Mouse (Mus musculus) neural tube, embryonic 14.5 days (tissue): ENCODE measurements at regions not wholly inside any gene's neighbourhood (a gene's known extent, or its start where the extent isn't known, plus 50 kb on each side); places are given as distances from the start of the nearest gene placed in this dataset.

Experiments
- ATAC-seq: fragments of 200-750 bp; cut with Nextera tagmentation; 2 replicates; pipeline ENCODE4 v1.8.0; 2017; ENCODE audit warnings: low read depth, mild to moderate bottlenecking, moderate TSS enrichment, moderate library complexity
- H3K27ac ChIP-seq: fragments of 300-500 bp; sonication (generic); 2 replicates; pipeline ENCODE4 v1.5.1; 2014; ENCODE audit warnings: low read depth, mild to moderate bottlenecking, control low read depth, low read length, moderate library complexity, mixed read lengths
- H3K27me3 ChIP-seq: fragments of 300-500 bp; sonication (generic); 2 replicates; pipeline ENCODE4 v1.6.1; 2014; ENCODE audit warnings: low read length; ENCODE audit not compliant: control insufficient read depth, insufficient read depth
- H3K36me3 ChIP-seq: fragments of 300-500 bp; sonication (generic); 2 replicates; pipeline ENCODE4 v1.6.1; 2014; ENCODE audit warnings: low read length, mixed read lengths; ENCODE audit not compliant: control insufficient read depth, insufficient read depth
- H3K4me1 ChIP-seq: fragments of 300-500 bp; sonication (generic); 2 replicates; pipeline ENCODE4 v1.6.1; 2014; ENCODE audit warnings: low read length; ENCODE audit not compliant: control insufficient read depth, insufficient read depth
- H3K4me2 ChIP-seq: fragments of 300-500 bp; sonication (generic); 2 replicates; pipeline ENCODE4 v1.6.1; 2014; ENCODE audit warnings: mild to moderate bottlenecking, low read depth, low read length, control low read depth
- H3K4me3 ChIP-seq: fragments of 300-500 bp; sonication (generic); 2 replicates; pipeline ENCODE4 v1.5.1; 2014; ENCODE audit warnings: low read depth, low read length, control low read depth, mixed read lengths
- H3K9ac ChIP-seq: fragments of 300-500 bp; sonication (generic); replicated peaks from 2 replicates; pipeline ENCODE4 v1.6.1; 2014; ENCODE audit warnings: low read depth, mild to moderate bottlenecking, control low read depth, low read length, mixed read lengths
- H3K9me3 ChIP-seq: fragments of 300-500 bp; sonication (generic); 2 replicates; pipeline ENCODE4 v1.6.1; 2016; ENCODE audit warnings: low read length; ENCODE audit not compliant: control insufficient read depth
- WGBS: fragments of 180-500 bp; shearing (Covaris S2); extraction: QIAGEN DNeasy Blood & Tissue Kit; methylation state at CpG from one replicate; pipeline ENCODE4 v1.1.7; 2014; 5-methylcytosine and 5-hydroxymethylcytosine counted together

DNA sequence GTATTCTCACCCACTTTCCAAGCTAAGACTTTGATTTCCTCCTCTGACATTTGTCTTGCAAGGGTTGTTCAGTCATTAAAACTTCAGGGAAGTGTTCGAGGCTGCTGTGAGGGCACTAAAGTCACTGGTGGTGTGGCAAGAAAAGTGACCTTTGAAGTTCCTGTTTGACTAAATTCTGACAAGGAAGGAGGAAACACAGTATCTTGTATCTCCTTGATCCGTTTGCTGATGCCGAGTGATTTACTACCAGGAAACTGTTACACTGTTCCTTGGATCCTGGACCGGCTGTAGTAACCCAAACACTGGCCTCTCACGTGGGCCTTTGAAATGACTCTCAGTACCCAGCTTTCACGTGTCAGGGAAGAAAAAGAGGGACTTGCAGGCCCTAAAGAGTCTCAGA lies 53.5 kb upstream of the Ralgapa2 start:
- 70% methylated on average over 6 of the region's 6 CpGs for WGBS
- Histone ChIP-seq H3K4me1 (no peaks in the 10 kb centered on the region), H3K4me3 (no peak overlapping the region), H3K36me3 (no peaks in the 10 kb centered on the region), H3K9me3 (no peaks in the 10 kb centered on the region), H3K4me2 (no peak overlapping the region), H3K27me3 (no peaks in the 10 kb centered on the region), H3K27ac (no peak overlapping the region), H3K9ac (no peak overlapping the region)
- no peak for ATAC-seq

DNA sequence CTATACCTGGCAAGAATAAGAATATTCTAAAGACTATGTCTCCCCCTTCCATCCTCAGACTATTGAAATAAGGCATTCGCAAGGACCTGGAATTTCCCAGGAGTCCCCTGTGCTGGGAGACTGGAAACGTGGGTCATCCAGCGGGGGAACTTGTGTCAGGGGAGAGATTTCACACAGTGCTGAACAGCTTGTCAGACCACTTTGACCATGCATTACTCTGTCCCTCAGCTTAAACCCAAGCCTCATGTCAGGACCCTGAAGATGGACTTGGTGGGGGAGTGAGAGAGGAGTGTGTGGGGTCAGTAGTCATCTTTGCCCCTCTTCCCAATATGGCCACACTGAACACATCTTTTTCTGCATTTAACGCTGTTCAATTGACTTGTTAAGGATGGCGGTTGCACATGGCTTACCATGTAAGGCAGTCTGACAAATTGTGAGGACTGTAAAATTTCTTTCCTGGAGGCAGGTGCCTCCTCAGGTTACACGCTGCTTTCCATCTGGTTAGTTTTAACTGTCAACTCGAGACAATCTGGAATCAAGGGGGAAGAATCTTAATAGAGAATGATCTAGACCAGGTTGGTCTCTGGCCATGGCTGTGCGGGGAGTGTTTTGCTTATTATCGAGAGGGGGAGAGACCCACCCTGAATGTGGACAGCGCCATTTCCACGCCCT lies 56.2 kb upstream of the Ralgapa2 start:
- Histone ChIP-seq H3K4me3 (no peak overlapping the region), H3K36me3 (no peaks in the 10 kb centered on the region), H3K4me1 (no peaks in the 10 kb centered on the region), H3K4me2 (no peak overlapping the region), H3K9ac (no peak overlapping the region), H3K27ac (no peak overlapping the region), H3K9me3 (no peaks in the 10 kb centered on the region), H3K27me3 (no peaks in the 10 kb centered on the region)
- 89% methylated on average over 11 of the region's 11 CpGs for WGBS
- ATAC-seq: no peak

DNA sequence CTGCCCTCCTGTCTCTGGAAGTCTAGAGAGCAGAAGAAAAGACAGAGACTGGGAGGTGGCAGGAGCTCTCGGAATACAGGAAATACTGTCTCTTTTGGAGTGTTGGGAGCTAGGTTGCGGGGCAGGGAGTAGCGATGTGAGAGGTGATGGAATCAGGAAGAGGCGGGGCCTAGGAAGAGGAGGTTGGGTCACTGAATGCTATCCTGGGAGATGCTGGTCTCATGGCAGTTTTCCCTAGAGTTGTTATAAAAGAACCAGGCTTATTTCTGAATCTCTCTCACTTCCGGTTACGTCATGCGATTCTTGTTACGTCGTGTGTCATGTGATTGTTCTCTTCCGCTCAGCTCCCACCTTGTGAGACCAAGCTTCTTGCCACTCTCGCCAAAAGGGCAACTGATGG lies 58.9 kb upstream of the Ralgapa2 start:
- Histone ChIP-seq H3K36me3 (no peaks in the 10 kb centered on the region), H3K4me1 (no peaks in the 10 kb centered on the region), H3K27ac (no peak overlapping the region), H3K27me3 (no peaks in the 10 kb centered on the region), H3K9me3 (no peaks in the 10 kb centered on the region), H3K4me2 (no peak overlapping the region), H3K4me3 (no peak overlapping the region), H3K9ac (no peak overlapping the region)
- 95% methylated on average over 11 of the region's 11 CpGs for WGBS
- no peak for ATAC-seq

DNA sequence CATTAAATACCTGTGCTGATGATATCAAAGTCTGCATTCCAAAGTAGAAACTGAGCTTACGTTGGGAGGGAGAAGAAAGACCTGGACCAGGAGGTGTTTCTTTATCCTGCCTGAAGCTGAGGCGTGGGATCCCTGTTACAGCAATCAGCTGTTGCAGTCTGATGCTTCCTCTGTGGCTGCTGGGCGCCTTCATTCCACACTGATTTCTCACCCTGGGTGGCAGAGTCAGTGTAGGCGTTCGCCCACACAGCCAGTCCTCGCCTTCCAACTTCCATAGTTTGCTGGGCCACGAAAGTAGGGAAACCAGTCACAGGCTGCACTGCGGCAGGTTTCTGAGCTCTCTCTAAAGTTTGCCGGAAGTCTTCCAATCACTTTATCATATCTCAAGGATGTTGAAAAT lies 59.7 kb upstream of the Ralgapa2 start:
- 95% methylated on average over 9 of the region's 9 CpGs for WGBS
- no peaks in the 10 kb centered on the region for H3K36me3 ChIP-seq
- no peak overlapping the region for H3K4me2 ChIP-seq
- H3K27me3 ChIP-seq: no peaks in the 10 kb centered on the region
- H3K9me3 ChIP-seq: no peaks in the 10 kb centered on the region
- H3K4me3 ChIP-seq: no peak overlapping the region
- H3K9ac ChIP-seq: no peak overlapping the region
- no peaks in the 10 kb centered on the region for H3K4me1 ChIP-seq
- H3K27ac ChIP-seq: no peak overlapping the region
- ATAC-seq: no peak

DNA sequence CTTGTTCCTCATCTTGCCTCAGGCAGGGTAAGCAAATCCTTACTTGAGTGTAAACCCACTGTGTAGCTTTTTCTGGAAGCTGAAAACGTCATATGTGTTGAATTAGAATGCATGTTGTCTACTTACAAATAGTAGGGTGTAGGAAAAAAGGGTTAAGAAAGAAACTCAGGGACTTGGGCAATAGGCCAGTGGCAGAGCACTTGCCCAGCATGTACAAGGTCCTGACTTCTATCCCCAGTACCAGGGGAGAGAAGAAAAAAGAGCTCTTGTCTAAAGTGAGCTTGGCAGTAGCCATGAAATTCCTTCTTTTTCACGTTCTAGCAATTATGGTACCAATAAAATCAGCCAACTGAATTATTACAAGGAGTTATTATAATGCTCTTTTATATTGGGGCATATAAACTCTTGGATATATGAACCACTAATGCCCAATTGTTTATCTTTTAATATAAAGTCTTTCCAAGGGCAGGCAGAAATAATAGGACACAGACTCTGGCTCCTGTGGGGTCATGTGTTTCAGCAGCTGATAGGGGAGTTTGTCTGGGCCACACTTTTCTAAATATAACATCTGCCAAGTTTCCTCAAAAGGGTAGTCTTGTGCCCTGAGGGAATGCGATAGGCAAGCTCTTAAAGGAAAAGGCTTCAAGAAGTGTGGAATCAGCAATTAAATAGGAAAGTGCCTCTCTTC lies 63.6 kb upstream of the Ralgapa2 start:
- Histone ChIP-seq H3K27me3 (no peaks in the 10 kb centered on the region), H3K4me1 (no peaks in the 10 kb centered on the region), H3K9ac (no peak overlapping the region), H3K36me3 (no peaks in the 10 kb centered on the region), H3K4me2 (no peak overlapping the region), H3K27ac (0 out of 2 replicates have a peak overlapping the region, but pooled peaks have one; percentile 16), H3K9me3 (no peaks in the 10 kb centered on the region), H3K4me3 (no peak overlapping the region)
- ATAC-seq: no peak; the same call in 1 of the 2 replicates
- WGBS: 55% methylated on average over 3 of the region's 3 CpGs

DNA sequence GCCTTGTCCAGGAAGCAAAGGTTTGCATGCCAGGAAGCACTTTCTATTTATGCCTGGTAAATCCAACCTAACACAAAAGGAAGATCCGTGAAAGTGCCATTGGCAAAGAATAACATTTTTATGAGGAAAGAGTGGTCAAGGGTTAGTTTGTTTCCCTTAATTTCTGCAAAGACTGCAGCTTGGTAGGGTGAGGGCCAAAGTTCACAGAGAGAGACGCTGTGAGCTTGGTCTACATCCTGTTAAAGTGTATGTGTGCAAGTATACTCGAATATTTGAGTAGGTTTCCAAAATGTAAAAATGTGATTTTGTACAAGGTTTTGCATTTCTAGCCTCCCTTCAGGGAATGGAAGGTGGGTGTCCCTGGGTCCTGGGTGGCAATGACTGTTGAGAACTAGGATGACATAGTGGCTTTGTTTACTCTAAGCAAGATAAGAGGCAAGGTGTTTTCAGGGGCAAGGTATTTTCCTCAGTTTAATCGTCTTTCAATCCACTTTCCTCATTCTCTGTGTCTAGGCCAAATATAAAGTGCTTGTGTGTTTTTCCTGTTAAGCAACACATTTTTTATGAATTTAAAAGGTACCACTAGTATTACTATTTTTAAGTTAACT lies 64.3 kb upstream of the Ralgapa2 start:
- H3K4me2 ChIP-seq: no peak overlapping the region
- H3K27ac ChIP-seq: no peak overlapping the region
- WGBS: 67% methylated on average over 4 of the region's 4 CpGs
- H3K9ac ChIP-seq: no peak overlapping the region
- H3K9me3 ChIP-seq: no peaks in the 10 kb centered on the region
- no peaks in the 10 kb centered on the region for H3K4me1 ChIP-seq
- H3K36me3 ChIP-seq: no peaks in the 10 kb centered on the region
- H3K27me3 ChIP-seq: no peaks in the 10 kb centered on the region
- H3K4me3 ChIP-seq: no peak overlapping the region
- ATAC-seq: no peak

DNA sequence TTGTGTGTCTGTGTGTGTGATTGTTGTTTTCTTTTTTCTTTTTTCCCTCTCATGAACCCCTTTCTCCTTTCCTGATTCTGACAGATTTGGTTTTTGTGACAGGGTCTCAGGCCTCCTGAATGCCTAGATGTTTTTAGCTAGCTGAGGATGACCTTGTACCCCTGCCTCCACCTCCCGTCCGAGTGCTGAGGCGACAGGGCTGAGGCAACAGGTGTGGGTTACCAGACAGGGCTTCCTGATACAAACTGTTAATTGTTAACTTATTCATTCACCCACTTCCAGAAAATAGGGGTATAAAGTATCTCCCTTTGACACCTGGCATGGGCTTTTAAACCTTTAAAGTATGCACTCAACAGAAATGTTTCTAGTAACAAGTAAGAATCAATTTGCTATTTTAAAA lies 65.0 kb upstream of the Ralgapa2 start:
- Histone ChIP-seq H3K27me3 (no peaks in the 10 kb centered on the region), H3K4me1 (no peaks in the 10 kb centered on the region), H3K36me3 (no peaks in the 10 kb centered on the region), H3K4me3 (no peak overlapping the region), H3K4me2 (no peak overlapping the region), H3K9me3 (no peaks in the 10 kb centered on the region), H3K9ac (no peak overlapping the region), H3K27ac (no peak overlapping the region)
- no peak for ATAC-seq
- WGBS: 67% methylated on average over 3 of the region's 3 CpGs

DNA sequence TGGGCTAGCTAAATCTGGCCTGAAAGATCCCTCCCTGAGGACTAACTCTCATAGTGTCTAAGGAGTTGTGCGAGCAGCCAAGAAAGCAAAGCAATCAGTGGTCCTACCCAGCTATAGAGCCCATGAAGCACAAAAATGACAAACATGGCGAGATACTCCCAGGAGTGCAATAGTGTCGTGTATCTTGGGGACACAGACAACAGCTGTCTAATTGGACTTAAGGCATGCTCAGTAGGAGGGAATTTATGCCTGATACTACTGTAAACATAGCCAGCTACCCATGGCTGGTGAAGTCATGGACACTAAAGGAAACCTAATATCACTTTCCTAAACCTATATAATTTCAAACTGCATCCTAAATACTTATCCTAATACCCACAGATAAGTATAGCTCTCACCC lies 69.1 kb upstream of the Ralgapa2 start:
- WGBS: 74% methylated on average over 3 of the region's 3 CpGs
- Histone ChIP-seq H3K9me3 (no peaks in the 10 kb centered on the region), H3K9ac (no peak overlapping the region), H3K4me2 (no peak overlapping the region), H3K27me3 (no peaks in the 10 kb centered on the region), H3K36me3 (no peaks in the 10 kb centered on the region), H3K27ac (no peak overlapping the region), H3K4me1 (no peaks in the 10 kb centered on the region), H3K4me3 (no peak overlapping the region)
- no peak for ATAC-seq

DNA sequence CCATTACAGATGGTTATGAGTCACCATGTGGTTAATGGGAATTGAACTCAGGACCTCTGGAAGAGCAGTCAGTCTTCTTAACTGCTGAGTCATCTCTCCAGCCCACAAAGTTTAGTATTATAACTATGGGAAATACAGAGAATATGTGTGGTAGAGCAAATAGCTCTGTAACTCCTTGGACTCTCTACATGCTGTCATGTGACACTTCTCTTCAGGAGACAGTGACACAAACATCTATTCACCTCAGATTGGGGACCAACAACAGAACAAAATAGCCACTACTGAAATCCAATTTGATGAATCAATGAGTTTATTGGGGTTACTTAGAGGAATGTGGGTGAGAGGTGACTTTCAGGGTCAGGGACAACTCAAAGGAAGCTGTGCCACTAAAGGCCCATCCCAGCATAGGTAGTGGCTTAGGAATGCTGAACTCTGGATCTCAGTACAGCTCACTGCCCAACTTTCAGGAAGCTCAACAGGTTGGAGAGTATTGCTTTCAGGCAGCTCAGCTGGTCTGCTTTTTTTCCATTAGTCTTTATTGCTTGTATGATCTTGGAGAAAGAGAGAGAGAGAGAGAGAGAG lies 71.8 kb upstream of the Ralgapa2 start:
- Histone ChIP-seq H3K27me3 (no peaks in the 10 kb centered on the region), H3K27ac (no peak overlapping the region), H3K4me2 (no peak overlapping the region), H3K9ac (no peak overlapping the region), H3K9me3 (no peaks in the 10 kb centered on the region), H3K4me1 (no peaks in the 10 kb centered on the region), H3K4me3 (no peak overlapping the region), H3K36me3 (no peaks in the 10 kb centered on the region)
- ATAC-seq: no peak
